17 mouse cellular contexts compared by ENCODE assay signal in the genomic region with DNA sequence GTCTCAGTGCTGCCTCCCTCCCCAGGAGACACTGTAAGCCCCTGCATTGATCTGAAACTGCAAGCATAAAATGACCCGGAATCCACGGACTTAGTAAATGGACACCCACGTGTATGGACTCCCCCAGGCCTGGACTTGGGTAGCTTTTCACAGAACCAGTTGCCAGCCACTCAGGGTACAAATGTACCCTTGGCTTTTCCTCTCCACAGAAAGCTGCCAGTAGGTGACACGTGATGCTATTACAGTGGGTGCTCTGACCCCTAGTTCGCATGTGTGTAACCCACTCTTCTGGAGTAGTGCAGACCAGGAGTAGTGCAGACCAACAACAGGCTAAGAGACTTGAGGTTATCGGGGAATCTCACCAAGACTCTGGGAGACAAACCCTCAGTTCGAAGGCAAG. TPM values are rescaled to one million over a fixed set of nuclear protein-coding genes. Genes with fewer than 3 reads are reported as not detected.
DNase-seq lines count a peak whose midpoint lies in the region; ATAC-seq and TF ChIP-seq lines count a peak whose summit lies in the region.
"Had no signal": no experiment of that assay in that cellular context is flagged by ENCODE, and none has a peak within 500 bp of the region (broad histone marks: within the 10 kb centered on the region; RNA-seq: fewer than 3 reads in every experiment).

No protein-coding gene starts in this region.

- no peaks in the 10 kb centered on the region for H3K27me3 ChIP-seq in forebrain, embryonic 16.5 days (replicated peaks; ENCODE audit: control insufficient read depth, insufficient read depth, low read length)
- H3K27me3 ChIP-seq in midbrain, embryonic 15.5 days (replicated peaks), result 0 out of 2 replicates have a peak, but pooled peaks cover 3% of the 10 kb centered on the region
- H3K27me3 ChIP-seq: embryonic facial prominence, embryonic 15.5 days had no signal

- 88% methylated on average over 7 of the region's 7 CpGs for WGBS in forebrain, embryonic 16.5 days
- 90% methylated on average over 7 of the region's 7 CpGs for WGBS in midbrain, embryonic 15.5 days

- peak overlapping the region; percentile 73; the same call in 1 of the 2 replicates for H3K27ac ChIP-seq in layer of hippocampus, adult 2 months
- H3K27ac ChIP-seq in forebrain, embryonic 16.5 days (ENCODE audit: low read length), result no peak overlapping the region; the same call in 1 of the 2 replicates
- H3K27ac ChIP-seq in midbrain, embryonic 15.5 days, result no peak overlapping the region
- H3K27ac ChIP-seq in gastrocnemius, adult 2 months, result no peak overlapping the region
- H3K27ac ChIP-seq: embryonic facial prominence, embryonic 15.5 days; liver, embryonic 15.5 days had no signal

- H3K9ac ChIP-seq in forebrain, embryonic 16.5 days (replicated peaks; ENCODE audit: low read depth, low read length), result no peak overlapping the region
- no peak overlapping the region for H3K9ac ChIP-seq in midbrain, embryonic 15.5 days
- H3K9ac ChIP-seq: embryonic facial prominence, embryonic 15.5 days; liver, embryonic 15.5 days had no signal

- no peak for TF ChIP-seq CTCF in layer of hippocampus, adult 2 months (conservative IDR thresholded peaks at IDR 0.05)
- no peak for TF ChIP-seq CTCF in gastrocnemius, adult 2 months (IDR thresholded peaks at IDR 0.05)

- H3K4me1 ChIP-seq in forebrain, embryonic 16.5 days (replicated peaks; ENCODE audit: control insufficient read depth, insufficient read depth, low read length), result peaks cover 50% of the 10 kb centered on the region
- H3K4me1 ChIP-seq in midbrain, embryonic 15.5 days, result peaks cover 37% of the 10 kb centered on the region
- H3K4me1 ChIP-seq: liver, embryonic 15.5 days had no signal

- DNase-seq in layer of hippocampus, adult 2 months (ENCODE audit: low spot score in 2 of 2), result no peak
- DNase-seq in layer of hippocampus, postnatal 10 days (ENCODE audit: low spot score in 2 of 2), result no peak
- no peak for DNase-seq in frontal cortex, postnatal 10 days (ENCODE audit: low spot score in 2 of 2)
- DNase-seq in spleen, adult 18-20 months, result no peak
- DNase-seq in gastrocnemius, adult 2 months, result no peak
- DNase-seq: adrenal gland, postnatal 36 days; cerebellum, adult 9-10 months; gastrocnemius, postnatal 14 days; kidney, adult 8-10 months; kidney, postnatal 25 days; layer of hippocampus, adult 9-11 months; right cerebral cortex, postnatal 4 days; thymus, adult 18-20 months had no signal

- H3K4me2 ChIP-seq in forebrain, embryonic 16.5 days (ENCODE audit: low read length), result peak overlapping the region; percentile 64
- peak overlapping the region; percentile 71 for H3K4me2 ChIP-seq in midbrain, embryonic 15.5 days
- H3K4me2 ChIP-seq: embryonic facial prominence, embryonic 15.5 days; liver, embryonic 15.5 days had no signal

- ATAC-seq in forebrain, embryonic 16.5 days, result no peak
- no peak for ATAC-seq in midbrain, embryonic 15.5 days (replicated peaks)

- H3K4me3 ChIP-seq in layer of hippocampus, adult 2 months, result no peak overlapping the region
- H3K4me3 ChIP-seq in forebrain, embryonic 16.5 days (replicated peaks; ENCODE audit: low read length), result no peak overlapping the region
- no peak overlapping the region for H3K4me3 ChIP-seq in midbrain, embryonic 15.5 days
- H3K4me3 ChIP-seq in gastrocnemius, adult 2 months, result no peak overlapping the region
- H3K4me3 ChIP-seq: embryonic facial prominence, embryonic 15.5 days; liver, embryonic 15.5 days had no signal

- peaks cover 2% of the 10 kb centered on the region; the same call in 1 of the 2 replicates for H3K36me3 ChIP-seq in forebrain, embryonic 16.5 days (ENCODE audit: control insufficient read depth, insufficient read depth)
- no peaks in the 10 kb centered on the region for H3K36me3 ChIP-seq in midbrain, embryonic 15.5 days (replicated peaks)
- H3K36me3 ChIP-seq: embryonic facial prominence, embryonic 15.5 days; liver, embryonic 15.5 days had no signal

- intact Hi-C loops in gastrocnemius, adult 2 months (cut with DNase I), result no loop called here

- H3K9me3 ChIP-seq in forebrain, embryonic 16.5 days (ENCODE audit: control insufficient read depth, low read length), result no peaks in the 10 kb centered on the region
- no peaks in the 10 kb centered on the region for H3K9me3 ChIP-seq in midbrain, embryonic 15.5 days
- H3K9me3 ChIP-seq: embryonic facial prominence, embryonic 15.5 days; liver, embryonic 15.5 days had no signal

RNA-seq across cellular contexts. Expression of gene Fgd3, which starts 2.2 kb away (rescaled TPM):
- 1 to 10 TPM; 5.6 to 7.1 TPM for total RNA-seq in layer of hippocampus, adult 2 months (2021)
- 1 to 10 TPM; 7.9 to 8.1 TPM for total RNA-seq in layer of hippocampus, postnatal 10 days (2021)
- 3.1 and 4.2 TPM in 2 replicates for polyA plus RNA-seq in forebrain, embryonic 16.5 days (2015; fragmentation: Nextera tagmentation; extraction: Ambion mirVana)
- polyA plus RNA-seq in midbrain, embryonic 15.5 days (2015; fragmentation: Nextera tagmentation; extraction: Ambion mirVana), result 3.1 TPM in 2 replicates
- total RNA-seq in gastrocnemius, adult 2 months (2021), result 1 to 10 TPM in 1 of 2 experiments, under 1 TPM in 1; 0.97 to 1.1 TPM

RNA-seq across cellular contexts. Expression of gene Bicd2, which starts 23.5 kb away (rescaled TPM):
- 10 to 100 TPM; 55.2 to 55.3 TPM for total RNA-seq in layer of hippocampus, adult 2 months (2021)
- 10 to 100 TPM; 45.0 to 45.3 TPM for total RNA-seq in layer of hippocampus, postnatal 10 days (2021)
- polyA plus RNA-seq in forebrain, embryonic 16.5 days (2015; fragmentation: Nextera tagmentation; extraction: Ambion mirVana), result 30.1 and 31.5 TPM in 2 replicates
- polyA plus RNA-seq in midbrain, embryonic 15.5 days (2015; fragmentation: Nextera tagmentation; extraction: Ambion mirVana), result 28.3 and 29.2 TPM in 2 replicates
- total RNA-seq in gastrocnemius, adult 2 months (2021), result 10 to 100 TPM; 26.0 to 28.5 TPM
